Mouse (Mus musculus) lung, adult 2 months (tissue): ENCODE results near the gene Mocs1. TPM values are rescaled to one million over a fixed set of nuclear protein-coding genes. Genes with fewer than 3 reads are reported as not detected.

Experiments
- DNase-seq: peaks from one replicate; pipeline ENCODE4 v3.0.0; 2022
- H3K4me1 ChIP-seq: fragments of 200-500 bp; 2 replicates; pipeline ENCODE4 v1.6.1; 2011; ENCODE audit warnings: low read length; ENCODE audit not compliant: control insufficient read depth, insufficient read depth
- H3K4me3 ChIP-seq: fragments of 200-500 bp; replicated peaks from 2 replicates; pipeline ENCODE3; 2011; ENCODE audit warnings: low read depth, mild to moderate bottlenecking, control low read depth, low read length; ENCODE audit errors: extremely low read depth
- CTCF ChIP-seq: fragments of 200-500 bp; IDR thresholded peaks from 2 replicates; pipeline ENCODE4 v1.5.1; 2011; ENCODE audit warnings: mild to moderate bottlenecking, low read length, control low read depth; ENCODE audit not compliant: insufficient read depth
- POLR2A ChIP-seq: fragments of 200-500 bp; IDR thresholded peaks from 2 replicates; pipeline ENCODE4 v1.6.1; 2011; ENCODE audit warnings: low read depth, mild to moderate bottlenecking, control low read depth, low read length, borderline replicate concordance; ENCODE audit errors: extremely low read depth
- WGBS: fragments of 180-500 bp; shearing (Covaris S2); methylation state at CpG from one replicate; pipeline ENCODE4 v1.1.7; 2018; 5-methylcytosine and 5-hydroxymethylcytosine counted together
- polyA plus RNA-seq: library from polyadenylated mRNA; depleted of rRNA; stranded (reverse); fragments of >200 nt; gene quantifications from 2 replicates; pipeline ENCODE4 v1.2.3, GENCODE M21; 2012; rRNA removed

Mocs1 gene
- polyA plus RNA-seq, 1 experiment: 39.7 TPM

DNA sequence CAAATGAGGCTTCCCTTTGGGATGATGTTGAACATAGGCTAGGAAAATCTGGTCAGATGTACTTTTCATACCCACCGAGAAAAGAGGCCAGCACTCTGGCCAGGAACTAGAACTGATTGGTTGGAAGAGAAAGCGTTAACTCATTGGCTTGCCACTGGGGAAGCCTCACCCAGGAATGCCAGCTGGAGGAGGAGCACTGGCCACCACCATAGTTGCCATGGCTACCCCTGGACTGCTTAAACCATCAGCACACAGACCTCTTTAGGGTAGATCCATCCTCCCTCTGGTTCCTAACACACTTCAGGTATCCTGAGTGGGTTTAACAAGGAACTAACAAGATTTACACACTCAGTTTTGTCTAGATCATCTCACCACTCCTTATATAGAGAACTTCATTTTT is 71.5 kb downstream of the Mocs1 start:
- TF ChIP-seq POLR2A: no peak
- no peak for TF ChIP-seq CTCF

GRCm38 (mm10) chr17:49500234-49500633 is 72.1 kb downstream of the Mocs1 start:
- no peak for TF ChIP-seq CTCF
- TF ChIP-seq POLR2A: no peak
- Histone ChIP-seq H3K4me1 (no peaks in the 10 kb centered on the region), H3K4me3 (no peak overlapping the region)
- no peak for DNase-seq
- 35% methylated on average over 2 of the region's 2 CpGs for WGBS

More for the DNA sequence above, 71.5 kb downstream of the Mocs1 start:
- no peak overlapping the region for H3K4me3 ChIP-seq
- DNase-seq: no peak
- 90% methylated on average over 2 of the region's 2 CpGs for WGBS
- no peaks in the 10 kb centered on the region for H3K4me1 ChIP-seq

DNA sequence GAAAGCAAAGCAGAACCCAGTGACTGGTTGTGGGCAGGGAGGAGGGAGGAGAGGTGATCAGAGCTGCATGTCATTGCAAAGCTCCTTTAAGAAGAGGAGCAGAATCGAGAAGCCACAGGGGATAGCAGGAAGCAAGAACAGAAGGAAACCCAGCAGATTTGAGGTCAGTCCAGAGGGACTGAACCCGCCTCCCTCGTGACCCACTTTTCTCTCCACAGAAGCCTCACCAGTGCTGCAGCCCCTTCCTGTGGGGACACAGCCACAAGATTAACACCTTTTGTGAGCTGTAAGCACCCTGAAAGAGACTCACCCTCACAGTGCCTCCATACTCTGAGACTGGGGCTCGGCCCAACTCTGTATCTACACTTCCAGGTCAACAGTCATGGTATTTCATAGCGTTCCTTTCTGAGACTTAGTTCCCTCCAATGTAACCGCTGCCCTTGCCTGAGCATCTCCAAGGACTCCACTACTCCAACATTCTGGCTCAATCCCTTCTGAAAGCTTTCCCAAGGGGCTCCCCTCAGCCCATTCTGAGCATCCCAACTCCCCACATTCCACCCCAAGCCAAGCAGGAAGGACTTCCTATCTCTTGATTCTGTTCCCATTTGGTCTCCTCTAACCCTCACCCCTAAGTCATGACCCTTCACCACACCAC is 75.2 kb downstream of the Mocs1 start:
- no peak for TF ChIP-seq POLR2A
- no peak for TF ChIP-seq CTCF
- Histone ChIP-seq H3K4me3 (no peak overlapping the region), H3K4me1 (no peaks in the 10 kb centered on the region)
- DNase-seq: no peak
- WGBS: 67% methylated on average over 6 of the region's 6 CpGs

Other genes with a start within 250 kb of the Mocs1 start
- gene Daam2, start 136.0 kb downstream of the Mocs1 start, polyA plus RNA-seq: 6.0 and 8.7 TPM in 2 replicates
- gene Kif6, start 186.8 kb downstream of the Mocs1 start, polyA plus RNA-seq: 1.1 and 1.3 TPM in 2 replicates